Mouse (Mus musculus): ENCODE measurements around the gene Prmt1. TPM values are rescaled to one million over a fixed set of nuclear protein-coding genes. Genes with fewer than 3 reads are reported as not detected.

Prmt1 gene
- polyA plus RNA-seq, 1 experiment from 2014 or later, result 319 TPM

GRCm38 (mm10) chr7:44962831-44963230, 23.5 kb downstream of the Prmt1 start:
- 87% methylated on average over 5 of the region's 5 CpGs for WGBS
- no peak overlapping the region for H3K9ac ChIP-seq (ENCODE audit: low read length)
- ATAC-seq (ENCODE audit: insufficient read depth, low FRiP score, low TSS enrichment) (no peak), DNase-seq (ENCODE audit: low spot score) (no peak)
- H3K27ac ChIP-seq (ENCODE audit: low read depth, low read length), result no peak overlapping the region
- H3K9me3 ChIP-seq (ENCODE audit: control insufficient read depth, low read length), result no peaks in the 10 kb centered on the region
- no peak overlapping the region for H3K4me2 ChIP-seq (ENCODE audit: low read depth)
- no peaks in the 10 kb centered on the region for H3K4me1 ChIP-seq (ENCODE audit: control insufficient read depth, insufficient read depth, low read length)
- no peaks in the 10 kb centered on the region for H3K27me3 ChIP-seq (ENCODE audit: control insufficient read depth, insufficient read depth, low read length)
- peaks cover 6% of the 10 kb centered on the region; the same call in 1 of the 2 replicates for H3K36me3 ChIP-seq (ENCODE audit: control insufficient read depth, insufficient read depth, low read length)
- H3K4me3 ChIP-seq (ENCODE audit: low read depth, low read length), result no peak overlapping the region

- Histone ChIP-seq H3K4me3 (ENCODE audit: low read depth, low read length) (no peak overlapping the region), H3K4me1 (ENCODE audit: control insufficient read depth, insufficient read depth, low read length) (no peaks in the 10 kb centered on the region), H3K4me2 (ENCODE audit: low read depth) (no peak overlapping the region), H3K27ac (ENCODE audit: low read depth, low read length) (no peak overlapping the region), H3K27me3 (ENCODE audit: control insufficient read depth, insufficient read depth, low read length) (no peaks in the 10 kb centered on the region), H3K9ac (ENCODE audit: low read length) (no peak overlapping the region), H3K9me3 (ENCODE audit: control insufficient read depth, low read length) (no peaks in the 10 kb centered on the region), H3K36me3 (ENCODE audit: control insufficient read depth, insufficient read depth, low read length) (peaks cover 6% of the 10 kb centered on the region; the same call in 1 of the 2 replicates)
- 86% methylated on average over 8 of the region's 8 CpGs for WGBS
- DNase-seq (ENCODE audit: low spot score) (no peak), ATAC-seq (ENCODE audit: insufficient read depth, low FRiP score, low TSS enrichment) (no peak)
Measured at GRCm38 (mm10) chr7:44962337-44962736, 24.0 kb downstream of the Prmt1 start.

- Histone ChIP-seq H3K4me3 (ENCODE audit: low read depth, low read length) (no peak overlapping the region), H3K36me3 (ENCODE audit: control insufficient read depth, insufficient read depth, low read length) (peaks cover 4% of the 10 kb centered on the region; the same call in 1 of the 2 replicates), H3K27me3 (ENCODE audit: control insufficient read depth, insufficient read depth, low read length) (no peaks in the 10 kb centered on the region), H3K4me1 (ENCODE audit: control insufficient read depth, insufficient read depth, low read length) (no peaks in the 10 kb centered on the region), H3K9ac (ENCODE audit: low read length) (no peak overlapping the region), H3K27ac (ENCODE audit: low read depth, low read length) (no peak overlapping the region), H3K9me3 (ENCODE audit: control insufficient read depth, low read length) (no peaks in the 10 kb centered on the region), H3K4me2 (ENCODE audit: low read depth) (no peak overlapping the region)
- DNase-seq (ENCODE audit: low spot score), result no peak
- ATAC-seq (ENCODE audit: insufficient read depth, low FRiP score, low TSS enrichment), result no peak
- WGBS, result 93% methylated on average over 13 of the region's 13 CpGs
Measured at GRCm38 (mm10) chr7:44960512-44960910, 25.9 kb downstream of the Prmt1 start.

GRCm38 (mm10) chr7:44959874-44960511, 26.4 kb downstream of the Prmt1 start:
- Histone ChIP-seq H3K27ac (ENCODE audit: low read depth, low read length) (no peak overlapping the region), H3K27me3 (ENCODE audit: control insufficient read depth, insufficient read depth, low read length) (no peaks in the 10 kb centered on the region), H3K36me3 (ENCODE audit: control insufficient read depth, insufficient read depth, low read length) (0 out of 2 replicates have a peak, but pooled peaks cover 2% of the 10 kb centered on the region), H3K4me3 (ENCODE audit: low read depth, low read length) (no peak overlapping the region), H3K4me1 (ENCODE audit: control insufficient read depth, insufficient read depth, low read length) (no peaks in the 10 kb centered on the region), H3K4me2 (ENCODE audit: low read depth) (no peak overlapping the region), H3K9me3 (ENCODE audit: control insufficient read depth, low read length) (no peaks in the 10 kb centered on the region), H3K9ac (ENCODE audit: low read length) (no peak overlapping the region)
- no peak for DNase-seq (ENCODE audit: low spot score)
- ATAC-seq (ENCODE audit: insufficient read depth, low FRiP score, low TSS enrichment), result no peak
- WGBS, result 90% methylated on average over 10 of the region's 10 CpGs

- no peak overlapping the region for H3K4me3 ChIP-seq (ENCODE audit: low read depth, low read length)
- ATAC-seq (ENCODE audit: insufficient read depth, low FRiP score, low TSS enrichment) (no peak), DNase-seq (ENCODE audit: low spot score) (no peak)
- H3K4me2 ChIP-seq (ENCODE audit: low read depth), result no peak overlapping the region
- no peaks in the 10 kb centered on the region for H3K27me3 ChIP-seq (ENCODE audit: control insufficient read depth, insufficient read depth, low read length)
- no peak overlapping the region for H3K9ac ChIP-seq (ENCODE audit: low read length)
- H3K27ac ChIP-seq (ENCODE audit: low read depth, low read length), result no peak overlapping the region
- H3K4me1 ChIP-seq (ENCODE audit: control insufficient read depth, insufficient read depth, low read length), result no peaks in the 10 kb centered on the region
- no peaks in the 10 kb centered on the region for H3K9me3 ChIP-seq (ENCODE audit: control insufficient read depth, low read length)
- 0 out of 2 replicates have a peak, but pooled peaks cover 2% of the 10 kb centered on the region for H3K36me3 ChIP-seq (ENCODE audit: control insufficient read depth, insufficient read depth, low read length)
- 91% methylated on average over 8 of the region's 8 CpGs for WGBS
Measured at GRCm38 (mm10) chr7:44959281-44959680, 27.1 kb downstream of the Prmt1 start.

- H3K4me1 ChIP-seq (ENCODE audit: control insufficient read depth, insufficient read depth, low read length), result no peaks in the 10 kb centered on the region
- no peaks in the 10 kb centered on the region for H3K27me3 ChIP-seq (ENCODE audit: control insufficient read depth, insufficient read depth, low read length)
- H3K9ac ChIP-seq (ENCODE audit: low read length), result no peak overlapping the region
- H3K36me3 ChIP-seq (ENCODE audit: control insufficient read depth, insufficient read depth, low read length), result 0 out of 2 replicates have a peak, but pooled peaks cover 2% of the 10 kb centered on the region
- H3K4me2 ChIP-seq (ENCODE audit: low read depth), result no peak overlapping the region
- 64% methylated on average over 7 of the region's 7 CpGs for WGBS
- no peak overlapping the region for H3K4me3 ChIP-seq (ENCODE audit: low read depth, low read length)
- H3K27ac ChIP-seq (ENCODE audit: low read depth, low read length), result no peak overlapping the region
- H3K9me3 ChIP-seq (ENCODE audit: control insufficient read depth, low read length), result no peaks in the 10 kb centered on the region
- no peak for DNase-seq (ENCODE audit: low spot score)
- no peak for ATAC-seq (ENCODE audit: insufficient read depth, low FRiP score, low TSS enrichment)
Measured at GRCm38 (mm10) chr7:44958208-44958607, 28.2 kb downstream of the Prmt1 start.

GRCm38 (mm10) chr7:44957183-44957835, 29.1 kb downstream of the Prmt1 start:
- Histone ChIP-seq H3K36me3 (ENCODE audit: control insufficient read depth, insufficient read depth, low read length) (no peaks in the 10 kb centered on the region), H3K27me3 (ENCODE audit: control insufficient read depth, insufficient read depth, low read length) (no peaks in the 10 kb centered on the region), H3K4me2 (ENCODE audit: low read depth) (no peak overlapping the region), H3K9me3 (ENCODE audit: control insufficient read depth, low read length) (no peaks in the 10 kb centered on the region), H3K4me1 (ENCODE audit: control insufficient read depth, insufficient read depth, low read length) (no peaks in the 10 kb centered on the region), H3K4me3 (ENCODE audit: low read depth, low read length) (no peak overlapping the region), H3K27ac (ENCODE audit: low read depth, low read length) (no peak overlapping the region), H3K9ac (ENCODE audit: low read length) (no peak overlapping the region)
- ATAC-seq (ENCODE audit: insufficient read depth, low FRiP score, low TSS enrichment) (no peak), DNase-seq (ENCODE audit: low spot score) (no peak)
- 73% methylated on average over 20 of the region's 20 CpGs for WGBS

- Histone ChIP-seq H3K4me2 (ENCODE audit: low read depth) (no peak overlapping the region), H3K4me3 (ENCODE audit: low read depth, low read length) (no peak overlapping the region), H3K9ac (ENCODE audit: low read length) (no peak overlapping the region), H3K4me1 (ENCODE audit: control insufficient read depth, insufficient read depth, low read length) (no peaks in the 10 kb centered on the region), H3K27me3 (ENCODE audit: control insufficient read depth, insufficient read depth, low read length) (peaks cover 6% of the 10 kb centered on the region), H3K9me3 (ENCODE audit: control insufficient read depth, low read length) (no peaks in the 10 kb centered on the region), H3K36me3 (ENCODE audit: control insufficient read depth, insufficient read depth, low read length) (no peaks in the 10 kb centered on the region), H3K27ac (ENCODE audit: low read depth, low read length) (no peak overlapping the region)
- DNase-seq (ENCODE audit: low spot score), result no peak
- no peak for ATAC-seq (ENCODE audit: insufficient read depth, low FRiP score, low TSS enrichment)
- 62% methylated on average over 6 of the region's 6 CpGs for WGBS
Measured at GRCm38 (mm10) chr7:44956266-44956665, 30.1 kb downstream of the Prmt1 start.

- Histone ChIP-seq H3K9me3 (ENCODE audit: control insufficient read depth, low read length) (no peaks in the 10 kb centered on the region), H3K27me3 (ENCODE audit: control insufficient read depth, insufficient read depth, low read length) (peaks cover 11% of the 10 kb centered on the region), H3K36me3 (ENCODE audit: control insufficient read depth, insufficient read depth, low read length) (no peaks in the 10 kb centered on the region), H3K27ac (ENCODE audit: low read depth, low read length) (no peak overlapping the region), H3K4me2 (ENCODE audit: low read depth) (no peak overlapping the region), H3K4me3 (ENCODE audit: low read depth, low read length) (no peak overlapping the region), H3K4me1 (ENCODE audit: control insufficient read depth, insufficient read depth, low read length) (no peaks in the 10 kb centered on the region), H3K9ac (ENCODE audit: low read length) (no peak overlapping the region)
- DNase-seq (ENCODE audit: low spot score), result no peak
- WGBS, result 50% methylated on average over 5 of the region's 5 CpGs
- ATAC-seq (ENCODE audit: insufficient read depth, low FRiP score, low TSS enrichment), result no peak
Measured at GRCm38 (mm10) chr7:44955628-44956027, 30.7 kb downstream of the Prmt1 start.
